Mouse (Mus musculus): Measurements from ENCODE around the gene Selenoo.

The Selenoo gene

DNA sequence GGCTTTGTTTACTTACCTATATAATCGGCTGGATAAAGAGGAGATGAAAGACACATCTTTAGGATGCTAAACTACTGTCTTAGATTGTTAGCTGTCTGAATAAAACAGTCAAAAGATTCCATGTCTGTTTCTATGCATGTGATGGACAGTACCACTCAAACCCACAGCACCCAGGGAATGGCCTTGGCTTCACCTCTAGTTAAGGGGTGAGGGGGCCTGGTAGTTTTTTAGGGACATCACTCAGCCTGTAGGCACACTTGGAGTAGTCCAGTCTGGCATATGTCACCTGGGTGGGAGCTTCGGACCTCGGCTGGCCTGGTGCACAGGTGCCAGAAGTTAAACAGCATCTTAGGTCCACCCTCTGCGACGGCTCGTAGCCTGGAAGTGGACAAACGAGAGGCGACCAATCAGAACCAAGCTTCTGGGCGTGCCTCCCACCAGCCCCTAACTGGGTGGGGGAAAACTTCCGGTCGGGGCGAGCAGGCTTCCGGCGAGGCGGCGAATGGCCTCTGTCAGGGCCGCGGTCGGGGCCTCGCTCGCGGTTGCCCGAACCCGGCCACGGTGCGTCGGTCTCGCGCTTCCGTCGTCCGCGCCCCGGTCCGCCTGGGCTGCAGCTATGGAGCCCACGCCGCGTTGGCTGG, at the start of gene Selenoo:
Gene Selenoo, plus strand, starts transcription at position 478 of the 641 bp plus-strand sequence.
- DNase-seq: peak; percentile 92 to 95

DNA sequence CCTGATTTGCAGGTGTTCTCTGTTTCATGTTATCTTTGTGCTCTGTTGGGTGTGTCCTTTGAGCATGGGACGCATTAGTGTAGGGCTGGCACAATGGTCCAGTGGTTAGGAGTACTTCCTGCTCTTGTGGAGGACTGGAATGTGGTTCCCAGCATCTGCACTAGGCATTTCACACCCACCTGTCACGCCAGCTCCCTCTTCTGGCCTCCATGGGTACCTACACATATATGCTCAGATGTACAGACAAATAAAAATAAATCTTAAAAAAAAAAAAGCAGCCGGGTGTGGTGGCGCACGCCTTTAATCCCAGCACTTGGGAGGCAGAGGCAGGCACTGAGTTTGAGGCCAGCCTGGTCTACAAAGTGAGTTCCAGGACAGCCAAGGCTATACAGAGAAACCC, 44.5 kb upstream of the Selenoo start:
- no peak for DNase-seq

- DNase-seq: no peak
Observed at GRCm38 (mm10) chr15:89046356-89046755, 42.5 kb upstream of the Selenoo start.

DNA sequence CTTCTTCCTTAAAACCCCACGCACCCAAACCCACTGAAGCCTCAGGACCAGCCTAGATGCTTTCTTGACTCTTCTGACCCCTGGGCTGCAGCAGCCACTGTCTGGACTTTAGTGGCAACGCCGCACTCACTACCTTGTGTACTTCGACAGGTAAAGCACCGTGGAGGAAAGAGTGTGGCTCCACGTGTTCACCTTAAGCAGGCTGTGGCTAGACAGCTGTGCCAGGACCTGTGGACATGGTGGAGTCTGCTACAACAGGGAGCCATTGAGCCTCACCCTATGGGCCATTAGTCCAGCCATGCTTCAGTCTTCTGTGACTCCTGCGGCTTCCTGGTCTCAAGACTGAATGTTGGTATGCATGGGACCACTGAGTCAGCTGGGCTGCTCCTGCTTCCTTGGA, 34.2 kb upstream of the Selenoo start:
- no peak for DNase-seq

DNA sequence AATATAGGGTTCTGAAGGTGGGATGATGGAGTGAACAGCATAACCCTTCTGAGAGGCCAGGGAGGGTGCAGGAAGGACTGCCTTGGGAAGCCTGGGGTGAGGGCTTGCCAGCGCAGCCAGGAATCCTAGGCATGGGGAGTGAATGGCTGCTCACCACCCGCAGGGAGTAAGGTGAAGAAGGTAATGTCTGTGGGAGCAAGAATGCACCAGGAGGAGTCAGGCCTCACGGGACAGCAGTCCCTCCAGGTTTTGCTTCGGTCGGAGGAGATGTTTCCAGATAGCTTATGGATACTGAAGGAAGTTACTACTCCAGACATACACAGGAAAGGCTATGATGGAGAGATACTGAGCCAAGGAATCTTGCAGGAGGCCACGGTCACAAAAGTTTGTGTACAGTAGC, 30.1 kb upstream of the Selenoo start:
- peak in 1 of 2 experiments; percentile 34 for DNase-seq

DNA sequence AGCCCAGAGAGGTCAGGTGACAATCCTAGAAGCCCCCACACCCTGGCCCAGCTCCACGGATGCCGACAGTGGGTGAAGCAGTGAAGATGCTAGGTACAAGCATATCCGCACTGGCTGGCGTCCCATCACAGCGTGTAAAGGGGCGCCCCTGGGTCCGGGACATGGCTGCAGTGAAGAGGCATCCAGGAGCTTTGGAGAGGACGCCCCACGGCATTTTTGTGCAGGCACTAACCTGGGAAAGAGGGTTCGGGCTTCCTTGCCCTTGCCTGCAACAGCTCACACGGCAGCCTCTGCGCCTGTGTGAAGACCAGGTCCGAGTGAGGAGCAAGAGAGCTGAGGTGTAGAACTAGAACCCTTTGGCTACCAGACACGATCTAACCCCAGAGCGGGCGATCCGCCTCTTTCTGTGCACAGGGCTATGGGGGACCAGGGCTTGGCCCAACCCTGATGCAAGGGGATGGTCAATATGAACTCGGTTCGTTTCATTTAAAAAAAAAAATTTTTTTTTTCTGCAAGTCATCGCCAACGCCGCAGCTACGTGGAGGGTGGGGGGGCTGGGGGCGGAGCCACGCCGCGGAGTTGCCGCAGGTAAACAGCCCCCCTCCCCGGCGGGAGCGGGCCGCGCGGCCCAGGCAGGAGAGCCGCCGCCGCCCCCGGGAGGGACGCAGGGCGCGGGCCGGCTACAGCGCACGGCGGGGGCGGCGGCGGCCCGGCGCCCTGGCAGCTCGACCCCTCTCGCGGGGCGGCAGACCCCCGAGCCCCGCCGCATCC, 29.5 kb upstream of the Selenoo start, which contains the start of gene Panx2:
Gene Panx2, plus strand, starts transcription at position 574 of the 771 bp plus-strand sequence.
- peak; percentile 80 to 82 for DNase-seq

DNA sequence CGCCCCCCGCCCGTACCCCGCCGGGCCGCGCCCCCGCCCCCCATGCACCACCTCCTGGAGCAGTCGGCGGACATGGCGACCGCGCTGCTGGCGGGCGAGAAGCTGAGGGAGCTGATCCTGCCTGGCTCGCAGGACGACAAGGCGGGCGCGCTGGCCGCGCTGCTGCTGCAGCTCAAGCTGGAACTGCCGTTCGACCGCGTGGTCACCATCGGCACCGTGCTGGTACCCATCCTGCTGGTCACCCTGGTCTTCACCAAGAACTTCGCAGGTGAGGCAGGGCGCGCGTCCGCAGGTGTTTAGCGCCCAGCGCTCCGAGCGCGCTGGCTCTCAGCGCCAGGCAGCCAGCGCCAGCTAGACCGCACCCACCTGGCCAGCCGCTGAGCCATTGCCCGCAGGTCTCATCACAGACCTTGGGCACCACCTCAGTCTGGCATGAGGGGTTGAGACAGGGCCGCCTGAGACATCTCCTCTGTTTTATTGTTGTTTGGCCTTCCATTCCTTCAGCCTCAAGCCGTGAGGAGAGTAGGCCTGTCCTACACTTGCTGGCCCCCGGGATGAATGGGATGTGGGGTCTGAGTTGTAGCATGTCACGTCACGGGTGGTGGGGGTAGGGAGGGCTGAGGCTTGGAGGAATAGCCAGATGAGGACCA, 28.7 kb upstream of the Selenoo start:
- DNase-seq: peak; percentile 74 to 80

DNA sequence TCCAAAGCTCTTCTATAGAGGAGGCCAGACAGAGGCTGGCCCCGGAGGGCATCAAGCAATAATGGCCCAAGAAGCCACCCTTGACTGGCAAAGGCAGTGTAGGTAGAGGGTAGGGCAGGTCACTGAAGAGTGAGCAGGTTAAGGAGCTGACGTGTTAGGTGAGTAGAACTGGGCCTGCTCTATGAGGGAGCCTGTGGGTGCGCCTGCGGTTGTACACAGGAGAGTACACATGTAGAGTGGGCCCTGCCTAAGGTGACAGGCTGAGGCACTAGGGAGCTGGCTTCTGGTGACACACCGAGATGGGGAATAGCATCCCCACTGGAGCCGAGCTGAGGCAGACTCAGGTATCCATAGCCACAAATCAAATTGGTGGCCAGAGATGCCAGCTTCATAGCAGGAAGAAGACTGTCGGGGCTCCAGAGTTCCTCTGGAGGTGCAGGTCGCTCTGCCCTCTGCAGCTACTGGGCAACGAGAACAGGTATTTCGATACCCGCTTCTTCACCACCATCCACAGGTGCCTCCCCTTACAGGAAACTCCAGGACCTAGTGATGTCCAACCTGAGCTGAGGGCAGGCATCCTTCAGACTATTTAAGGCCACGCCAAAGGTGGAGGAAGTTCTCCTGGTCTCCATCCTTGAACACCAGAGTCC, 27.9 kb upstream of the Selenoo start:
- peak; percentile 45 for DNase-seq

GRCm38 (mm10) chr15:89061761-89062517, 26.9 kb upstream of the Selenoo start:
- peak; percentile 19 to 20 for DNase-seq

DNA sequence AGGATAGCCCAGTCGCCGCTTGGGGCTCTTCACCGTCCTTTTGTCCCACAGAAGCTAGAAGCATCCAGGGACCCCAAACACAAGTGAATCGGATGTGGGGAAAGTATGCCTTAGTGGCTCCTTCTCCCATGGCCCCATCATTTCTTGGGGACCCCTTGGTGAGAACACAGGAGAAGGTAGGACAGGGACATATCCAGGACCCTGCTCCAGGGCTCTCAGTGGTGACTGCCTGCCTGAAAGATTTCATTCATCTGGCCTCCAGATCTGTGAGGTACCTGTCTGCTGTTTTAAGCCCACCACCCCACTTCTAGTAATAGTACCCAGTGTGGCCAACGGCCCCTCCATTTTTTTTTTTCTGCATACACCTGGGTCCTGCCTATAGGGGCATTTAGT, 26.4 kb upstream of the Selenoo start:
- DNase-seq: peak; percentile 8 to 14

GRCm38 (mm10) chr15:89063001-89063400, 25.9 kb upstream of the Selenoo start:
- DNase-seq: peak; percentile 16 to 36

- DNase-seq: peak; percentile 80 to 81
Observed at GRCm38 (mm10) chr15:89063536-89063935, 25.3 kb upstream of the Selenoo start.

DNA sequence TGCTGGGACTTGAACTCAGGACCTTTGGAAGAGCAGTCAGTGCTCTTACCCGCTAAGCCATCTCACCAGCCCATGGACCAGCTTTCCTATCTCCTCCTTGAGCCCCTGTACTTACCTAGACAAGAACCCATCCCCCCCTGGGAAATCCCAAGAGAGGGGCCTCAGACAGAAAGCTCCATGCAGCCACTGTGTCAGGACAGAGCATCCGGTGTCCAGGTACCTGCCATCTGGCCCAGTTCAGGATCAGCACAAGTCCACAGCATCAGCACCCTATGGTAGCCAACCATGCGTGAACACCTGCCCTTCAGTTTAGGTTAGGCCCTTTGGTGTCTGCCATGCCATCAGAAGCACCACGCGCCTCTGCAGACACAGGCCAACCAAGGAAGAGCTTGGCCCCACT, 24.0 kb upstream of the Selenoo start:
- DNase-seq: peak; percentile 17 to 23

DNA sequence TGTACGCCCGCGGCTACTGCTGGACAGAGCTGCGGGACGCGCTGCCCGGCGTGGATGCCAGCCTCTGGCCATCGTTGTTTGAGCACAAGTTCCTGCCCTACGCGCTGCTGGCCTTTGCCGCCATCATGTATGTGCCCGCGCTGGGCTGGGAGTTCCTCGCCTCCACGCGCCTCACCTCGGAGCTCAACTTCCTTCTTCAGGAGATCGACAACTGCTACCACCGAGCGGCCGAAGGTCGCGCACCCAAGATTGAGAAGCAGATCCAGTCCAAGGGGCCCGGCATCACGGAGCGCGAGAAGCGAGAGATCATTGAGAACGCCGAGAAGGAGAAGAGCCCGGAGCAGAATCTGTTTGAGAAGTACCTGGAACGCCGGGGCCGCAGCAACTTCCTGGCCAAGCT, 21.3 kb upstream of the Selenoo start:
- peak in 1 of 2 experiments; percentile 38 for DNase-seq

GRCm38 (mm10) chr15:89068226-89068625, 20.7 kb upstream of the Selenoo start:
- DNase-seq: peak in 1 of 2 experiments; percentile 34

- DNase-seq: peak; percentile 15 to 33
Observed at GRCm38 (mm10) chr15:89069336-89069840, 19.5 kb upstream of the Selenoo start.

DNA sequence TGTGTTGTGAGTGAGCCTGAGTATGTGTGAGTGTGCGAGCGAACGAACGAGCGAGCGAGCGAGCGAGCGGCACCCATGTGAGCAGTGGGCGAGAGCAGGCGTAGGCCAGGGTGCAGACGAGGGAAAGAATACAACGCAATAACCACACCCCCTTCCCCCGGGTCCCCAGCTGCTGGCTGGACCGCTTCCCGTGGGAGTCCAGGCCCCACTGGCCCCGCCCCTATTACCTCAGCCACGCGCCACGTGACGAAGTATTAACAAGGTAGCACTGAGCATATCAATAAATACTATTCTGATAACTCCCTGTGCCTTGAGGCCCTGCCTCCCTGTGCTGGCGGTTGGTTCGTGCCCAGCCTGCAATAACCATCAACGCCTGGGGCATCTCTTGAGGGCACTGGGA, 18.3 kb upstream of the Selenoo start:
- peak in 1 of 2 experiments; percentile 33 for DNase-seq

- DNase-seq: no peak
Observed at GRCm38 (mm10) chr15:89073993-89074603, 14.8 kb upstream of the Selenoo start.

DNA sequence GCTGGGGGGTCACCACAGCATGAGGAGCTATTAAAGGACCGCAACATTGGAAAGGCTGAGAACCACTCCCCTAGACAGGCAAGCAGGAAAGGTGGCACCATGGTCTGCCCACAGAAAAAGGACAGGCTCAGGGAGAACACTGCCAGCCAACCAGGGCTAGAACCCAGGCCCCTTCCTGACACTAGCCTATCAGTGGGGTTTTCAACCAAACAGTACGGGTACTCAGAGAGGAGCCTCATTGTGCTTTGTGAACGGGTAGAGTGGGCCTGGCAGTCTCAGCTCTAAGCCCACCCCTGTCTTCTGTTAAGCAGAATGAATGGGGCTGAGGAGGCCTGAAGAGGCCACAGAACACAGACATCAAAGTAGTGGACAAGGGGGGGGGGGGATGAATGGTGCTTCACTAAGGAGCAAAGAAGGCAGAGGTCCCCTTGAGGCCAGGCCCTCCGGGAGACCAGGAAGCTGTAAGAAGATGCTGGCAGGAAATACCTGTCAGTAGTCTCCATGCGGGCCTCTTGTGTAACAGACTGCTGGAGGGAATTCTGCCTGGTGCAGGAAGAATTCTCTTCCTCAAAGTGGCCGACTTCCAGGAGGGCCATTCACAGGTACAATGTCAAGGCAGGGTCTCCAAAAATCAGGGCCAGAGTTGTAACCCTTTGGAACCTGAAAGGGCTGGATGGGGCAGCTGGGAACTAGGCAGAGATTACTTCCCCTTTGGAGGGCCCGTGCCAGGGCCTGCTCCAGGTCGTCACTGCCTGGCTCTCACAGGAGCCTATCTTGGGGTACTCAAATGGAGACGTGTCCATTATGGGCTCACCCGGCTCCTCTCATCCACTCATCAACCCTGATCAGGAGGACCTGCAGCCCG, 14.0 kb upstream of the Selenoo start, which contains the start of gene Trabd:
Gene Trabd, plus strand, starts transcription at position 512 of the 865 bp plus-strand sequence.
- peak in 1 of 2 experiments; percentile 55 for DNase-seq

- peak; percentile 92 to 97 for DNase-seq
Observed at GRCm38 (mm10) chr15:89075478-89076147, 13.3 kb upstream of the Selenoo start.
